ENCODE assay signal across 20 mouse cellular contexts in genomic region chr3:126640443-126641251, GRCm38 (mm10). TPM values are rescaled to one million over a fixed set of nuclear protein-coding genes. Genes with fewer than 3 reads are reported as not detected.
DNase-seq lines count a peak whose midpoint lies in the region; ATAC-seq and TF ChIP-seq lines count a peak whose summit lies in the region.
"Had no signal": no experiment of that assay in that cellular context is flagged by ENCODE, and none has a peak within 500 bp of the region (broad histone marks: within the 10 kb centered on the region; RNA-seq: fewer than 3 reads in every experiment).

No protein-coding gene starts in this region.

- TF ChIP-seq CTCF in heart, adult 2 months (IDR thresholded peaks at IDR 0.05) = no peak
- no peak for TF ChIP-seq CTCF in intestine, postnatal 0 days (IDR thresholded peaks at IDR 0.05; ENCODE audit: low read depth)

- no peak overlapping the region for H3K4me3 ChIP-seq in heart, adult 2 months
- no peak overlapping the region for H3K4me3 ChIP-seq in heart, embryonic 16.5 days (ENCODE audit: low read length)
- no peak overlapping the region for H3K4me3 ChIP-seq in embryonic facial prominence, embryonic 12.5 days
- no peak overlapping the region for H3K4me3 ChIP-seq in intestine, postnatal 0 days (ENCODE audit: low read depth, low read length)
- H3K4me3 ChIP-seq: forebrain, embryonic 12.5 days; gastrocnemius, adult 2 months; hindbrain, embryonic 15.5 days; limb, embryonic 13.5 days; liver, embryonic 13.5 days; megakaryocyte, embryonic 14.5 days had no signal

- peak overlapping the region; percentile 56 for H3K27ac ChIP-seq in heart, adult 2 months
- peak overlapping the region; percentile 96 for H3K27ac ChIP-seq in heart, embryonic 16.5 days (ENCODE audit: low read length)
- H3K27ac ChIP-seq in embryonic facial prominence, embryonic 12.5 days = no peak overlapping the region
- peak overlapping the region; percentile 65 for H3K27ac ChIP-seq in intestine, postnatal 0 days (ENCODE audit: low read depth, low read length)
- H3K27ac ChIP-seq: forebrain, embryonic 12.5 days; limb, embryonic 13.5 days; liver, embryonic 13.5 days had no signal

- H3K36me3 ChIP-seq in heart, adult 2 months (ENCODE audit: control insufficient read depth, insufficient read depth, low read length) = peaks cover 21% of the 10 kb centered on the region
- H3K36me3 ChIP-seq in heart, embryonic 16.5 days (ENCODE audit: control insufficient read depth, insufficient read depth) = no peaks in the 10 kb centered on the region
- no peaks in the 10 kb centered on the region for H3K36me3 ChIP-seq in embryonic facial prominence, embryonic 12.5 days
- no peaks in the 10 kb centered on the region for H3K36me3 ChIP-seq in intestine, postnatal 0 days (ENCODE audit: control insufficient read depth, insufficient read depth)
- H3K36me3 ChIP-seq: forebrain, embryonic 12.5 days; hindbrain, embryonic 15.5 days; limb, embryonic 13.5 days; liver, embryonic 13.5 days had no signal

- DNase-seq in heart, adult 2 months = no peak
- DNase-seq in heart, adult 18-20 months = no peak
- DNase-seq in heart, postnatal 4 days = no peak
- DNase-seq in adrenal gland, postnatal 25 days = no peak
- DNase-seq: adrenal gland, postnatal 10 days; cerebellum, adult 9-11 months; gastrocnemius, adult 2 months; kidney, adult 11 months; liver, embryonic 13.5 days; retina, postnatal 1 day had no signal

- no peak overlapping the region for H3K9ac ChIP-seq in heart, adult 2 months (ENCODE audit: low read depth, low read length)
- H3K9ac ChIP-seq in heart, embryonic 16.5 days (ENCODE audit: low read length) = no peak overlapping the region
- H3K9ac ChIP-seq in embryonic facial prominence, embryonic 12.5 days = no peak overlapping the region
- no peak overlapping the region for H3K9ac ChIP-seq in intestine, postnatal 0 days (ENCODE audit: low read depth, low read length)
- H3K9ac ChIP-seq: forebrain, embryonic 12.5 days; hindbrain, embryonic 15.5 days; limb, embryonic 13.5 days; liver, embryonic 13.5 days had no signal

- TF ChIP-seq POLR2A in heart, adult 2 months (IDR thresholded peaks at IDR 0.05; ENCODE audit: insufficient read depth, low read depth, low read length) = no peak

- H3K4me2 ChIP-seq in heart, embryonic 16.5 days (ENCODE audit: low read depth, low read length) = no peak overlapping the region
- H3K4me2 ChIP-seq in embryonic facial prominence, embryonic 12.5 days (replicated peaks) = no peak overlapping the region
- H3K4me2 ChIP-seq in intestine, postnatal 0 days (replicated peaks; ENCODE audit: low read depth) = no peak overlapping the region
- H3K4me2 ChIP-seq: forebrain, embryonic 12.5 days; hindbrain, embryonic 15.5 days; limb, embryonic 13.5 days; liver, embryonic 13.5 days had no signal

- H3K27me3 ChIP-seq in heart, adult 2 months (ENCODE audit: control insufficient read depth, insufficient read depth, low read length) = no peaks in the 10 kb centered on the region
- H3K27me3 ChIP-seq in heart, embryonic 16.5 days (ENCODE audit: control insufficient read depth, insufficient read depth, low read length) = no peaks in the 10 kb centered on the region
- H3K27me3 ChIP-seq in embryonic facial prominence, embryonic 12.5 days = no peaks in the 10 kb centered on the region
- H3K27me3 ChIP-seq in intestine, postnatal 0 days (replicated peaks; ENCODE audit: control insufficient read depth, insufficient read depth, low read length) = no peaks in the 10 kb centered on the region
- H3K27me3 ChIP-seq: forebrain, embryonic 12.5 days; hindbrain, embryonic 15.5 days; limb, embryonic 13.5 days; liver, embryonic 13.5 days; megakaryocyte, embryonic 14.5 days had no signal

- TF ChIP-seq EP300 in heart, adult 2 months (IDR thresholded peaks at IDR 0.05; ENCODE audit: insufficient read depth, low read depth, low read length) = no peak

- H3K79me2 ChIP-seq in heart, adult 2 months (replicated peaks; ENCODE audit: control insufficient read depth, insufficient read depth, low read length) = peaks cover 5% of the 10 kb centered on the region

- ATAC-seq in heart, embryonic 16.5 days (replicated peaks; ENCODE audit: extremely low read depth, insufficient read depth, low FRiP score) = no peak
- 0 out of 2 replicates have a peak, but pooled peaks have one; percentile 60 for ATAC-seq in embryonic facial prominence, embryonic 12.5 days (ENCODE audit: insufficient number of reproducible peaks, insufficient read depth, low FRiP score, low TSS enrichment)
- peak; percentile 76 for ATAC-seq in intestine, postnatal 0 days
- ATAC-seq: activated CD4-positive, CD25-positive, alpha-beta regulatory T cell, adult 4 months; CD4-positive, CD25-positive, alpha-beta regulatory T cell, adult 4 months; midbrain, embryonic 16.5 days had no signal

- intact Hi-C loops in heart, adult 2 months (cut with DNase I) = no loop called here

- H3K4me1 ChIP-seq in heart, adult 2 months (ENCODE audit: control insufficient read depth, insufficient read depth, low read length) = peaks cover 13% of the 10 kb centered on the region
- H3K4me1 ChIP-seq in heart, embryonic 16.5 days (ENCODE audit: control insufficient read depth, insufficient read depth, low read length) = peaks cover 50% of the 10 kb centered on the region
- 0 out of 2 replicates have a peak, but pooled peaks cover 5% of the 10 kb centered on the region for H3K4me1 ChIP-seq in embryonic facial prominence, embryonic 12.5 days
- H3K4me1 ChIP-seq in intestine, postnatal 0 days (replicated peaks; ENCODE audit: control insufficient read depth, insufficient read depth, low read length) = peaks cover 25% of the 10 kb centered on the region
- H3K4me1 ChIP-seq: liver, embryonic 13.5 days; megakaryocyte, embryonic 14.5 days had no signal

- 79% methylated on average over 10 of the region's 10 CpGs for WGBS in heart, adult 2 months
- WGBS in heart, embryonic 16.5 days = 71% methylated on average over 10 of the region's 10 CpGs
- WGBS in embryonic facial prominence, embryonic 12.5 days = 62% methylated on average over 10 of the region's 10 CpGs
- WGBS in intestine, postnatal 0 days = 53% methylated on average over 10 of the region's 10 CpGs

- H3K9me3 ChIP-seq in heart, embryonic 16.5 days (replicated peaks; ENCODE audit: control insufficient read depth, low read length) = no peaks in the 10 kb centered on the region
- no peaks in the 10 kb centered on the region for H3K9me3 ChIP-seq in embryonic facial prominence, embryonic 12.5 days
- H3K9me3 ChIP-seq in intestine, postnatal 0 days (ENCODE audit: control insufficient read depth) = no peaks in the 10 kb centered on the region
- H3K9me3 ChIP-seq: forebrain, embryonic 12.5 days; hindbrain, embryonic 15.5 days; limb, embryonic 13.5 days; liver, embryonic 13.5 days had no signal

RNA-seq across cellular contexts. Expression of gene Camk2d, which starts 44.5 kb away (rescaled TPM):
- total RNA-seq in heart, adult 2 months (2021) = 100 to 1,000 TPM; 131 to 133 TPM
- 135 and 218 TPM in 2 replicates for polyA plus RNA-seq in heart, adult 2 months (2012; rRNA removed)
- 100 to 1,000 TPM; 132 to 135 TPM for total RNA-seq in heart, adult 18-20 months (2021)
- polyA plus RNA-seq in heart, embryonic 16.5 days (2015; fragmentation: Nextera tagmentation; extraction: Ambion mirVana) = 111 and 112 TPM in 2 replicates
- total RNA-seq in heart, postnatal 4 days (2021) = 100 to 1,000 TPM; 208 to 210 TPM
- polyA plus RNA-seq in embryonic facial prominence, embryonic 12.5 days (2016; fragmentation: Nextera tagmentation; extraction: Ambion mirVana) = 24.1 and 25.0 TPM in 2 replicates
- 42.6 and 50.4 TPM in 2 replicates for polyA plus RNA-seq in intestine, postnatal 0 days (2015; fragmentation: Nextera tagmentation; extraction: Ambion mirVana)
- total RNA-seq in adrenal gland, postnatal 25 days (2021) = 94.4 and 105 TPM in 2 replicates
